Mouse (Mus musculus): ENCODE data around the gene Clip3.
A peak's percentile ranks its signal among the peaks of the same experiment; 100 is the strongest.

Clip3 gene

GRCm38 (mm10) chr7:30286701-30287410 is 4.7 kb upstream of the Clip3 start:
- H3K36me3 ChIP-seq (ENCODE audit: control insufficient read depth, insufficient read depth, low read length, poor library complexity, severe bottlenecking), result no peaks in the 10 kb centered on the region
- 0 out of 2 replicates have a peak, but pooled peaks cover 1% of the 10 kb centered on the region for H3K27me3 ChIP-seq (ENCODE audit: control insufficient read depth, insufficient read depth, low read length, poor library complexity, severe bottlenecking)
- no peak for DNase-seq (ENCODE audit: low read depth, low spot score)

DNA sequence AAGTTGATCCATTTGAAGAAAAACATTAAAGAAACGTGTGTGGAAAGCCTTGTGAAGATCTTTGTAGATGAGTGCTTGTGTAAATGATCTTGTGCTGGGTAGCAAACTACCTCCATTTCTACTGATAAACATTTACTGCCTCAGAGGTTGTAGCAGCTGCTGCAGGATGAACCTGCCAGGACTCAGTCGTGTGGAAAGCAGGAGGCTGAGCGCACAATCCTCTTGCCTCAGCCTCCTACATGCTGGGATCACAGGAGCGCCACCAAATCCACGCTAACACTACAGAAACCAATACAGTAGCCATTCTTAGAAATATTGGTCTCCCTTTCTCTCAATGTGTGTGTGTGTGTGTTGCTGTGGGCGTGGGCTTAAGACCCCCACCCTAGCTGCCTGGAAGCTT is 3.5 kb upstream of the Clip3 start:
- no peaks in the 10 kb centered on the region for H3K36me3 ChIP-seq (ENCODE audit: control insufficient read depth, insufficient read depth, low read length, poor library complexity, severe bottlenecking)
- H3K27me3 ChIP-seq (ENCODE audit: control insufficient read depth, insufficient read depth, low read length, poor library complexity, severe bottlenecking), result 0 out of 2 replicates have a peak, but pooled peaks cover 1% of the 10 kb centered on the region
- DNase-seq (ENCODE audit: low read depth, low spot score), result no peak

- no peak for DNase-seq (ENCODE audit: low read depth, low spot score)
These were observed 2.3 kb upstream of the Clip3 start for GRCm38 (mm10) chr7:30289071-30289713.

GRCm38 (mm10) chr7:30289714-30290399 is 1.7 kb upstream of the Clip3 start:
- Histone ChIP-seq H3K27me3 (ENCODE audit: control insufficient read depth, insufficient read depth, low read length, poor library complexity, severe bottlenecking) (0 out of 2 replicates have a peak, but pooled peaks cover 1% of the 10 kb centered on the region), H3K36me3 (ENCODE audit: control insufficient read depth, insufficient read depth, low read length, poor library complexity, severe bottlenecking) (no peaks in the 10 kb centered on the region)
- DNase-seq (ENCODE audit: low read depth, low spot score), result no peak

More at GRCm38 (mm10) chr7:30289071-30289713, 2.3 kb upstream of the Clip3 start:
- no peaks in the 10 kb centered on the region for H3K36me3 ChIP-seq (ENCODE audit: control insufficient read depth, insufficient read depth, low read length, poor library complexity, severe bottlenecking)
- 0 out of 2 replicates have a peak, but pooled peaks cover 1% of the 10 kb centered on the region for H3K27me3 ChIP-seq (ENCODE audit: control insufficient read depth, insufficient read depth, low read length, poor library complexity, severe bottlenecking)

DNA sequence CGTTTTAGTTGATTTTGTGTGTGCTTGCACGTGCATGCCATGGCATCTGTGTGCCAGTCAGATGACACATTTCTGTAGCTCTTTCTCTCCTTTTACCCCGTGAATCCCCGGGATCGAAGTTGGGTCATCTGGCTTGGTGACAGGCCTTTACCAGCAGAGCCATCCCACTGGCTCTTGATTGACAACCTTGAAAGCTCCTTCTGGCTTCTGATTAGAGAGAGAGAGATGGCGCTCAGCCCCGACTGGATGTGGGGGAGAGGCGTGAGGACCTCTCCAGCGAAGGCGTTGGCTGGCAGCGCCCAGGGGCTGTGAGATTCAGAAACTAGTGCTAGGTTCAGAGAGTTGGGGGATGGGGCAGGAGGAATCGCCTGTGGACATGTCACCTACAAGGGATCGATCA is 2.3 kb downstream of the Clip3 start:
- no peak for DNase-seq (ENCODE audit: low read depth, low spot score)
- H3K36me3 ChIP-seq (ENCODE audit: control insufficient read depth, insufficient read depth, low read length, poor library complexity, severe bottlenecking), result no peaks in the 10 kb centered on the region

DNA sequence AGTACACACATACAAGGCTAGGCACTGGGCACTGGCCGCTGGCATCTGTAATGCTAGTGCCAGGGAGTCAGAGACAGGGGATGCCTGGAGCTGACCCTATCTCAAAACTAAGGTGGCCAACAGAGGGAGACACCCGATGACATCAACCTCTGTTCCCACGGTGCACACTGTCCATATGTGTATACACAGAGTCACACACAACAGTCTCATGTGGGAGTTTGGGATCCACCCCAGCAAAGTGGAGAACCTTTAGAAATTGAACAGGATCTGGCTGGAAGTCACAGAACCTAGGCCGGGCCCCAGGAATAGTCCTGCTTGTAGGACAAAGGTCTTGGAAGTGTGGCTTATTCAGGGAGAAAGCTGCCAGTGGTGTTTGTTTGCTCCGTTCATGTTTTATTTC is 2.8 kb downstream of the Clip3 start:
- no peak for DNase-seq (ENCODE audit: low read depth, low spot score)
- Histone ChIP-seq H3K27me3 (ENCODE audit: control insufficient read depth, insufficient read depth, low read length, poor library complexity, severe bottlenecking) (no peaks in the 10 kb centered on the region), H3K36me3 (ENCODE audit: control insufficient read depth, insufficient read depth, low read length, poor library complexity, severe bottlenecking) (no peaks in the 10 kb centered on the region)

More for the DNA sequence above, 2.3 kb downstream of the Clip3 start:
- H3K27me3 ChIP-seq (ENCODE audit: control insufficient read depth, insufficient read depth, low read length, poor library complexity, severe bottlenecking), result 0 out of 2 replicates have a peak, but pooled peaks cover under 1% of the 10 kb centered on the region

- H3K36me3 ChIP-seq (ENCODE audit: control insufficient read depth, insufficient read depth, low read length, poor library complexity, severe bottlenecking), result no peaks in the 10 kb centered on the region
- no peak for DNase-seq (ENCODE audit: low read depth, low spot score)
These were observed 3.6 kb downstream of the Clip3 start for GRCm38 (mm10) chr7:30295103-30295502.

GRCm38 (mm10) chr7:30296816-30297215 is 5.3 kb downstream of the Clip3 start:
- Histone ChIP-seq H3K27me3 (ENCODE audit: control insufficient read depth, insufficient read depth, low read length, poor library complexity, severe bottlenecking) (no peaks in the 10 kb centered on the region), H3K36me3 (ENCODE audit: control insufficient read depth, insufficient read depth, low read length, poor library complexity, severe bottlenecking) (no peaks in the 10 kb centered on the region)
- no peak for DNase-seq (ENCODE audit: low read depth, low spot score)

More at GRCm38 (mm10) chr7:30295103-30295502, 3.6 kb downstream of the Clip3 start:
- H3K27me3 ChIP-seq (ENCODE audit: control insufficient read depth, insufficient read depth, low read length, poor library complexity, severe bottlenecking), result no peaks in the 10 kb centered on the region

DNA sequence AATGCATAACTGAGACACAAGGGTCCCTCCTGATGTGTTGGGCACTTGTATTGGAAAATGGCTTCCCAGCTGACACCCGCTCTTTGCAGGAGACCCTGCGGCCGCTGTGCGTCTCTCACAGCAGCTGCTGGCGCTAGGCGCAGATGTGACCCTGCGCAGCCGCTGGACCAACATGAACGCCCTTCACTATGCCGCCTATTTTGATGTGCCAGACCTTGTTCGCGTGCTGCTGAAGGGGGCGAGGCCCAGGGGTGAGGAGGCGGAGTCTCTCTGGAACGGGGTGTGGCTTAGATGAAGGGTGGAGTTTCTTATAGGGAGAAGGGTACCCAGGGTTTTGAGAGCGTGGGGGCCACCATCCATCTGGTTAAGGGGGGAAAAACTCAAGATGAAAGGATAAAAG is 5.7 kb downstream of the Clip3 start:
- no peaks in the 10 kb centered on the region for H3K27me3 ChIP-seq (ENCODE audit: control insufficient read depth, insufficient read depth, low read length, poor library complexity, severe bottlenecking)
- no peak for DNase-seq (ENCODE audit: low read depth, low spot score)
- no peaks in the 10 kb centered on the region for H3K36me3 ChIP-seq (ENCODE audit: control insufficient read depth, insufficient read depth, low read length, poor library complexity, severe bottlenecking)

GRCm38 (mm10) chr7:30300914-30301313 is 9.4 kb downstream of the Clip3 start:
- no peaks in the 10 kb centered on the region for H3K27me3 ChIP-seq (ENCODE audit: control insufficient read depth, insufficient read depth, low read length, poor library complexity, severe bottlenecking)
- peak; percentile 76 for DNase-seq (ENCODE audit: low read depth, low spot score)
- no peaks in the 10 kb centered on the region for H3K36me3 ChIP-seq (ENCODE audit: control insufficient read depth, insufficient read depth, low read length, poor library complexity, severe bottlenecking)

DNA sequence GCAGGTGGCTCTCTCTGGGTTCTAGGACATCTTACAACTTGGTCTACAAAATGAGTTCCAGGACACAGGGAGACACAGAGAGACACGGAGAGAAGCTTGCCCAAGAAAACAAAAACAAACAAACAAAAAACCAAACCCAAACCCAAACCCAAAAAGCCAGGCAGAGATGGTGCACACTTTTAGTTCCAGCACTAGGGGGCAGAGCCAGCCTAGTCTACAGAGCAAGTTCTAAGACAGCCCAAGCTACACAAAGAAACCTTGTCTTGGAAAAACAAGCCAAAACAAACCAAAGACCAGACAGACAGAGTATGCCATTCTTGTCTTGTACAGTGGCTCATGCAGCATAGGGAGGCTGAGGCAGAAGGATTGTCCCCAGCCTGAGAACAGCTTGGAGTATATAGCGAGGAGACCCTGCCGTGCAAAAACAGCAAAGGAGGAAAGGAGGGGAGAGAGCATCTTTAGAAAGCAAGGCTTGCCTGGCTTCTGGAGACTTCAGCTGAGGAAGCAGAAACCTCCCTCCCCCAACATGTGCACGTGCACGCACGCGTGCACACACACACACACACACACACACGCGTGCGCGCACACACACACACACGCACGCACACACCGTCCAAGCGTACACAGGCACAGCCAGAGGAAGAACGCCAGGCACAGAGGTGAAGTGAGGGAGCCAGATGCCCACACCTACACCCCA is 14.7 kb downstream of the Clip3 start:
- no peaks in the 10 kb centered on the region for H3K36me3 ChIP-seq (ENCODE audit: control insufficient read depth, insufficient read depth, low read length, poor library complexity, severe bottlenecking)
- no peaks in the 10 kb centered on the region for H3K27me3 ChIP-seq (ENCODE audit: control insufficient read depth, insufficient read depth, low read length, poor library complexity, severe bottlenecking)
- peak; percentile 55 for DNase-seq (ENCODE audit: low read depth, low spot score)

DNA sequence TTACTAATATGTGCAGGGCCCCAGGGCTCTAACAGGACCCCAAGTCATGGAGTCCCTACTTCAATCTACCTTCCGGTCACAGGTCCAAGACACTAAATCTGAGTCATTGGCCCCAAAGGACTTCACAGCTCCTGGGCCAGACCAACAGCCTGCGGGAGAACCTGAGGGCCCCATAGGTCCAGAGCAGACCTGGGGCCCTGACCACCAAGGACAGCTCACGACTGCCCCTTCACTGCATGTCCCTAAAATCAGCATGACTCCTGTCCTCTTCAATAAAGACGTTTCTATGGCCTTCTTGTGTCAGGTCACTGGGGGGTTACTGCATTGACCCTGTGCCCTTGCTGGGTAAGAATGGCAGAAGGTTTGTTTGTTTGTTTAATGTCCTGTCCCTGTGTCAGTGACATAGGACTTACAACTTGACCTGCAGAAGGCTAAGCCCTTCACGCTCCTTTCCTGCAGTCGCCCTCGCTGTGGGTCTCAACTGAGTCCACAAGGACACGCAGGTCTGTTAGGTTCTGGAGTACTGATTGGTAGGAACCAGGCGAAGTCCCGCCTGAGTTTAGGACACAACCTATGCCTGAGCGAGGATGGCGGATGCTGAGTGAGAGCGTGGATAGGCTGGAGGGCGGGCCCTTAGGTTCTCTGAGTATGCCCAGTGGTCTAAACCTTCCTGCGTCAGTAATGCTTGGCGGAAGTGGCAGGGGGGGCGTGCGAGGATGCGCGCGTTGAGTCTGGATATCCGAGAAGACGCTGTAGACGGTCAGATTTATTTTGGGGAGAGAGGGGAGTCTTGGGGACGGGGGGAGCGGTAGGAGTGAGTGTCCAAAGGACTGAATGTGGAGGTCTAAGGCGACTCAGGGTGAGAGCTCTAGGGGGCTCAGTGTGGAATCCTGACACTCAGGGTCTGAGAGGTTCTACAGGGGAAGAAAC is 16.8 kb downstream of the Clip3 start, which contains the start of gene Alkbh6:
Alkbh6 (plus strand) TSS at position 642 of the 930 bp plus-strand sequence.
- H3K27me3 ChIP-seq (ENCODE audit: control insufficient read depth, insufficient read depth, low read length, poor library complexity, severe bottlenecking), result no peaks in the 10 kb centered on the region
- no peaks in the 10 kb centered on the region for H3K36me3 ChIP-seq (ENCODE audit: control insufficient read depth, insufficient read depth, low read length, poor library complexity, severe bottlenecking)
- peak; percentile 96 for DNase-seq (ENCODE audit: low read depth, low spot score)

GRCm38 (mm10) chr7:30309395-30310129 is 18.0 kb downstream of the Clip3 start:
- H3K27me3 ChIP-seq (ENCODE audit: control insufficient read depth, insufficient read depth, low read length, poor library complexity, severe bottlenecking), result no peaks in the 10 kb centered on the region
- DNase-seq (ENCODE audit: low read depth, low spot score), result no peak
- H3K36me3 ChIP-seq (ENCODE audit: control insufficient read depth, insufficient read depth, low read length, poor library complexity, severe bottlenecking), result no peaks in the 10 kb centered on the region

All from splenic B cell, adult 2 months (primary cell).